8 mouse cellular contexts compared by ENCODE assay signal in the genomic region with DNA sequence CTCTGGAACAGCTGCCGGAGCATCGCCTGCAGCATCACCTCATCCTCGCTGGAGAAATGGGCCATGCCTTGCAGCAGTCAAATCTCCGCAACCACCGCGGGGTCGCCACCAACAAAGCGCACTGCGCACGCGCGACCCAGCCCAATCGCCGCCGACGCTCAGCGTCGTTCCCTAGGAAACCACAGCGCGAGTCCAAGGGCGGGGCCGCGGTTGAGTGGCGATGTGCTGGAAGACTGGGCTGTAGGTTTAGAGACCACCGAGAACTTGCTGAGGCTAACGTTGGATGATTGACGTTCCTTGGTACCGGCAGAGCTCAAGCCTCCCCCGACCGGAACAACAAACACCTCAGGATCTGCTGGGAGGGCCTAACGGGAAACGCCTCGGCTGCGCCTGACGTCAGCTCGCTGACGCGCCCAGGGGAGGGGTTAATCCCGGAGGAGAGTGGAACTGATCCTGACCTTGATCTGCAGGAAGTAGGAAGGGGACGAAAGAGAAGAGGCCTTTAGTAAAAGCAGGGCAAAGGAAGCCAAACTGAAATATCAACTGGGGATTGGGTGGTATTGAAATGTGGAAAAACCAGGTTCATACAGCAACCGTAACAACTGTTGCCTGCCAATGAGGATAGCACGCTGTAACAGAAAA. TPM values are rescaled to one million over a fixed set of nuclear protein-coding genes. Genes with fewer than 3 reads are reported as not detected.
DNase-seq lines count a peak whose midpoint lies in the region; ATAC-seq lines count a peak whose summit lies in the region.

TSS of gene Tbc1d32 (minus strand) at position 122 of the 642 bp plus-strand sequence.

- peak within 1 kb of the TSS; percentile 63 for H3K9ac ChIP-seq in hindbrain, embryonic 12.5 days

- H3K27ac ChIP-seq in hindbrain, embryonic 12.5 days, result peak within 1 kb of the TSS; percentile 85

- WGBS in hindbrain, embryonic 12.5 days, result 4% methylated on average over 42 of the region's 42 CpGs

- ATAC-seq in hindbrain, embryonic 12.5 days (ENCODE audit: low FRiP score), result peak; percentile 98

- no peaks in the 10 kb centered on the region for H3K36me3 ChIP-seq in hindbrain, embryonic 12.5 days

- H3K4me3 ChIP-seq in hindbrain, embryonic 12.5 days, result peak within 1 kb of the TSS; percentile 44

- no peaks in the 10 kb centered on the region for H3K9me3 ChIP-seq in hindbrain, embryonic 12.5 days (replicated peaks)

- no peaks in the 10 kb centered on the region for H3K27me3 ChIP-seq in hindbrain, embryonic 12.5 days

- peak; percentile 98 for DNase-seq in NIH3T3 (ENCODE audit: low read depth)
- DNase-seq in cerebellum, postnatal 10 days, result peak; percentile 97 to 98
- peak; percentile 85 to 92 for DNase-seq in frontal cortex, postnatal 10 days (ENCODE audit: low spot score in 2 of 2)
- peak; percentile 92 to 94 for DNase-seq in layer of hippocampus, postnatal 14 days (ENCODE audit: low spot score in 2 of 2)
- DNase-seq in lung, postnatal 14 days, result peak; percentile 91
- peak; percentile 85 for DNase-seq in retina, adult 2 months (ENCODE audit: low read depth, low spot score)
- peak; percentile 88 to 89 for DNase-seq in thymus, postnatal 36 days

- peak within 1 kb of the TSS; percentile 62 for H3K4me2 ChIP-seq in hindbrain, embryonic 12.5 days (replicated peaks)

- H3K4me1 ChIP-seq in hindbrain, embryonic 12.5 days, result peaks cover 6% of the 10 kb centered on the region

RNA-seq across cellular contexts. Expression of gene Tbc1d32, which starts in this region (rescaled TPM):
- polyA plus RNA-seq in hindbrain, embryonic 12.5 days (2016; fragmentation: Nextera tagmentation; extraction: Ambion mirVana), result 3.9 and 4.1 TPM in 2 replicates
- 1 to 10 TPM; 9.6 to 9.9 TPM for total RNA-seq in layer of hippocampus, postnatal 14 days (2021)

Comparison
In these comparisons a context has a peak if more than half of its experiments do, and no peak if none do; other contexts are left out.
1. Peak in every context shown above with its lines: DNase-seq, ATAC-seq, H3K4me3 ChIP-seq and H3K27ac ChIP-seq.